Mouse (Mus musculus) adrenal gland (tissue): ENCODE data around the gene Tmem106a.
"Not testable (repeated sequence)": the region's sequence is repeated elsewhere in the genome, so short reads cannot be mapped to it uniquely, and the experiment has no call there.

Experiments
- intact Hi-C: fragments of 180-260 bp; cut with DNase I; formaldehyde crosslinking; loops from one replicate; pipeline ENCODE4 v1.15.1; 2025

Tmem106a gene

DNA sequence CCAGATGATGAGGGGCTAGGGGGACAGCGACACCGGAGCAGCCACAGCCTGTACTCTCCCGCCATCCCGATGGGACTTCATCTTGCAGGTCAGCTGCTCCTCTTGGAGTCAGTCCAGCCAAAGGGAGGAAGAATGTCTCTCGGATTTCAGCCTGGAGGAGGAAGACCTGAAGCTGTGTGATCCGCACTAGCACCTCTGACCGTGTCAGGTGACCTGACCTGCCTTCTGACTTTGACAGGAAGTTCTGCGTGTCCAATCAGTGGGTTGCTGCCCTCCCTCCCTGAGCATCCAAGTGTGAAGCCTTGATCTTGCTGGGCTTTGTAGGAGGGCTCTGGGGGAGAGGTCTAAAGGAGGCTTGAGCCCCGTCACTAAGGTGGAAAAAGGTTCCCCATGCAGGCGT, 53.6 kb downstream of the Tmem106a start:
- intact Hi-C loops, result no loop called here

DNA sequence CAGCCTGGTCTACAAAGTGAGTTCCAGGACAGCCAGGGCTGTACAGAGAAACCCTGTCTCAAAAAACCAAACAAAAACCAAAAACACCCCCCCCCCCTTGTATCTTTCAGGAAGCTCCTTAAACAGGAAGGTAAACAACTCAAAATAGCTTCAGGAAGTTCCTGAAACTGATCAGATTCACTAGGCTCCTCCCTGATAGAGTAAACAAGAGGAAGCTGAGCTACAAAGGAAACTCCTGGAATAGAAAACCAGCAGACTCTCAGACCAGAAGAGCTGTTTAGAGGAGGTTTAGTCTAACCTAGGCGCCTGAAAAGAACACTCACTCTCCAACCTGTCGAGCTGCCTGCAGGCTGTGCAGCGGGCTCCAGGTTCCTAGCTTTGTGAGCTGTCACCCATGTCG, 57.7 kb downstream of the Tmem106a start:
- intact Hi-C loops, result no loop called here

DNA sequence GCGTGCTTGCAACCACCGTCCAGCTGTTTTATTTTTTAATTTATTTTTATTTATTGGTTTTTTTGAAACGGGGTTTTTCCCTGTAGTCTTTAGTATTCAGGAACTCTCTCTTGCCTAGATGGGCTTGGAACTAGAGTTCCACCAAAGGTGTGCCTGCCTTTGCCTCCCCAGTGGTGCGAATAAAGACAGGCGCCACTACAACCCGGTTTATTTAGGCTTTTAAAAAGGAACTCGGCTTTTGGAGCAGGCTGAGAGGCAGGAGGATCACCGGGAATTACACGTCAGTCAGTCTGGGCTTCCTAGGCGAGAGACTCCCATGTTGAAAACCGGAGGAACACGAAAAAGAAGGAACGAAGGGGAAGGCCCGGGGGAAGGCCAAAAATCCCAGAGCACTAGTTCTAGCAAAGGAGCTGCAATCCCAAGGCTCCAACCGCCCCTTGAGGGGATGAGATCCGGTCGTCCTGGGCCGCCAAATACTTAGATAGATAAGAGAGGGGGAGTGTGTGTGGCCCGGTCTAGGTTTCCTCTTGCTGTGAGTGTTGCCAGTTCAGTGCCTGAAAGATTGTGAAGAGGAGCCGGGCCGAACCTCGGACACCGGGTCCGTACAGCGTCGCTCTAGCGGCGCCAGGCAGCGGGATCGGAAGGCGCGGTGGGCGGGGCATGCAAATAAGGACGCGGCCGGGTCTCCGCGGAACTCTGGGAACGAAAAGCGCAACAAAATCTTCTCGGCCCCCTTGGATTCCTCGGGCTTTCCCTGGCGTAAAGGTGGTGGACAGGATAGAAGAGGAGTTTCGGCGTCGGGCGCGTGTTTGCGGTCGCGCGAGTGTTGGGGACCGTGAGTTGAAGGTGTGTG, 59.0 kb downstream of the Tmem106a start:
- intact Hi-C loops, result not testable (repeated sequence)
